Mouse (Mus musculus) liver, postnatal 0 days (tissue): ENCODE results near the gene Wwox.

ENCODE experiments used
- CTCF ChIP-seq: sonication (generic); IDR thresholded peaks from 2 replicates; pipeline ENCODE4 v1.5.1; 2016; ENCODE audit warnings: antibody characterized with exemption, low read depth
- EP300 ChIP-seq: IDR thresholded peaks from 2 replicates; pipeline ENCODE4 v1.6.1; 2016; ENCODE audit warnings: antibody characterized with exemption, low read depth, mild to moderate bottlenecking

GRCm38 (mm10) chr8:115008624-115009620, 569.5 kb downstream of the Wwox start:
- no peak for TF ChIP-seq CTCF
- no peak for TF ChIP-seq EP300
